Mouse (Mus musculus) hematopoietic stem cell, adult 5-6 weeks (primary cell): ENCODE measurements around the gene Usp24. TPM values are rescaled to one million over a fixed set of nuclear protein-coding genes. Genes with fewer than 3 reads are reported as not detected.

Experiments
- ATAC-seq, 2 experiments: fragments of 125-278 bp in 1 of 2; replicated peaks in 1 of 2; 2 replicates each; pipeline ENCODE4 v1.8.0; 2016 to 2017; ENCODE audit warnings: inconsistent platforms in 2 of 2, mild to moderate bottlenecking in 2 of 2, moderate number of reproducible peaks in 2 of 2, low read depth in 1 of 2, moderate TSS enrichment in 1 of 2; ENCODE audit not compliant: low FRiP score in 2 of 2, poor library complexity in 2 of 2, severe bottlenecking in 2 of 2, insufficient read depth in 1 of 2, low TSS enrichment in 1 of 2
- total RNA-seq: library from RNA; stranded (forward); fragments of 172-1452, 232-1000 nt; gene quantifications from 2 replicates; pipeline ENCODE4 v1.2.3, GENCODE M21; 2017

Usp24 gene
- total RNA-seq, 1 experiment from 2014 or later = 43.7 TPM

DNA sequence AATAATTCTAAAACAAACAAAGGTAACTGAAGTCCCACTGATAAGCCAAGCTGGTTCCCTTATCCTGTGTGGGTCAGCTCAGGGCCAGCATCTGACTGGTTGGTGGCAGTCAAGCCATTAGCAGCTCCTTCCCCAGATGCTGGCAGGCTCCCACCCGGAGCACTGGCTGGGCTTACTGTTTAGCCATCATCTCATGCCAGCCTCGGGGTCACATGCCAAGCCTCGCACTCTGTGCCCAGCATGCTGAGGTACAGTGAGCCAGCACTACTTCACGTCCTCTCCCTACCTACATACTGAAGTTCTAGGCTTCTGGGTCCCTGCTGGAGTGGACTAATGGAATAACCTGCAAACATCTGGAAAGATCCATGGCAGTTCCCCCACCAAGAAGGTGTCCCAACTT, 137.5 kb downstream of the Usp24 start:
- no peak for ATAC-seq

DNA sequence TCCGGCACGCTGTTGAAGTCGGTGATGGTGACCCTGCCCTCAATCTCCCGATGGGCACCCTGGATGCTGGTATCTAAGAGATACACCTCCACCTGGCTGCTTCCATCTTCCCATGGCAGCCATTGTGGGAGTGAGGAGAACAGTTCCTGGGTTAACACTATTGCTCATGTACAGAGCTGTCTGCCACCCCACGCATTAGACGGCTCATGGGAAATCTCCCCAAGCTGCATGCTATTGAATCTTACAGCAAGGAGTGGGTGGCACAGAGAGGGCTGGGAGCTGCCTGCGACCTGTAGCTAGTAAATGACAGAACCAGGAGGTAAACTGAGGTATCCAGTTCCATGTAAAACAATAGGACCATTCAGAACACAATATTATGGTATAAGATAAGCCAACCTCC, 138.5 kb downstream of the Usp24 start:
- ATAC-seq = no peak

GRCm38 (mm10) chr4:106462016-106462415, 146.0 kb downstream of the Usp24 start:
- ATAC-seq = no peak

- ATAC-seq = no peak
Observed at GRCm38 (mm10) chr4:106462524-106462923, 146.5 kb downstream of the Usp24 start.

GRCm38 (mm10) chr4:106463174-106463801, 147.3 kb downstream of the Usp24 start:
- no peak for ATAC-seq

GRCm38 (mm10) chr4:106467420-106468110, 151.6 kb downstream of the Usp24 start:
- no peak for ATAC-seq

DNA sequence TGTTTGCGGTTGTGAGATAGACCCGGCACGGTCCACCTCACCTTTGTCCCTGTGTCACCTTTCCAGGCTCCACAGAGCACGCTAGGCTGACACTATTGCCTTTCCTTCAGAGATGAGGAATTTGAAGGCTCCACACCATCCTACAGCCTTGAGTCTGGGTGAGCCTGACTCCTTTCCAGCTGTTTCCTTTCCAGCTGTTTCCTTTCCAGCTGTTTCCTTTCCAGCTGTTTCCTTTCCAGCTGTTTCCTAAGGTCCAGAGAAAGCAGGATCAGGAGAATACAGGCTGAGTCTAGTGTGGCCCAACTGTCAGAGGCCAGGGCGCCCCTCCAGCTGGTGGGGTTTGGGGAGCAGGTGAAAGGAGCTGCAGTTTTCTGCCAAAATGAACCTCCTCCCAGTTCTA, 154.9 kb downstream of the Usp24 start:
- no peak for ATAC-seq

DNA sequence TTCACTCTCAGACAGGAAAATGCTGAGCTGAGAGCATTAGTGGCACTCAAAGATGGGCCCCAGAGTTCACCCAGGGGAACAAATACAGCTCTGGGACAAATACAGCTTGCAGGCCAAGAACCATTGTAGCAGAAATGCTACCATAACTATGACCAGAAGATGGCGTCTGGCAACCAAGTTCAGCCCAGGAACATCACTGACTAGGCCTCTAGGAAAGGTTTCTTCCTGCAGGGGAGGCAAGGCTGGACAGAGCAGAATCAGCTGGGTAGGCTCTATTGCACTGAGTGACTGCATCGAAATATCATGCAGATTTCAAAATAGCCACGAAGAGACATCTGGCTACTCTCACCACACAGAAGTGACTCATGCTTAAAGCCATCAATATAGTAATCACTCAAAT, 156.3 kb downstream of the Usp24 start:
- ATAC-seq = peak; percentile 68 to 72; a peak in 3 of 4 replicates

- ATAC-seq = peak; percentile 63 to 67; a peak in 3 of 4 replicates
Observed at GRCm38 (mm10) chr4:106474241-106474640, 158.2 kb downstream of the Usp24 start.

- no peak for ATAC-seq
Observed at GRCm38 (mm10) chr4:106480545-106480944, 164.5 kb downstream of the Usp24 start.

- ATAC-seq = no peak
Observed at GRCm38 (mm10) chr4:106483215-106483727, 167.3 kb downstream of the Usp24 start.

- ATAC-seq = no peak
Observed at GRCm38 (mm10) chr4:106483831-106484230, 167.8 kb downstream of the Usp24 start.

- no peak for ATAC-seq
Observed at GRCm38 (mm10) chr4:106490620-106491019, 174.6 kb downstream of the Usp24 start.

Other genes starting within 250 kb of the Usp24 start
- gene Pcsk9, start 148.1 kb downstream of the Usp24 start, total RNA-seq = 0.15 TPM in 1 of 2 replicates, not detected in the other
- gene Bsnd, start 176.1 kb downstream of the Usp24 start, total RNA-seq = not detected in 2 replicates
- 10.6 and 14.8 TPM in 2 replicates for gene Dhcr24, start 244.8 kb downstream of the Usp24 start, total RNA-seq